Mouse (Mus musculus): ENCODE data around the gene Arid1a.

GRCm38 (mm10) chr4:133735282-133735681 lies 21.3 kb downstream of the Arid1a start:
- TF ChIP-seq GATA1 (IDR thresholded peaks at IDR 0.05; ENCODE audit: borderline replicate concordance, low read length): no peak
- TF ChIP-seq FLI1 (IDR thresholded peaks at IDR 0.05; ENCODE audit: low read length): no peak

All from megakaryocyte, embryonic 14.5 days (primary cell).